11 mouse cellular contexts compared by ENCODE assay signal in genomic region chr2:168440918-168441328, GRCm38 (mm10).
DNase-seq lines count a peak whose midpoint lies in the region; ATAC-seq lines count a peak whose summit lies in the region.
"Had no signal": no experiment of that assay in that cellular context is flagged by ENCODE, and none has a peak within 500 bp of the region (broad histone marks: within the 10 kb centered on the region; RNA-seq: fewer than 3 reads in every experiment).

No protein-coding gene starts in this region.

- H3K27me3 ChIP-seq in embryonic facial prominence, embryonic 10.5 days (replicated peaks; ENCODE audit: low read depth, poor library complexity, severe bottlenecking), result peaks cover 7% of the 10 kb centered on the region

- peaks cover 25% of the 10 kb centered on the region for H3K4me1 ChIP-seq in embryonic facial prominence, embryonic 10.5 days

- WGBS in embryonic facial prominence, embryonic 10.5 days, result 93% methylated on average over 17 of the region's 17 CpGs

- peak; percentile 75 for ATAC-seq in cerebellum, adult (ENCODE audit: insufficient number of reproducible peaks, low FRiP score, low TSS enrichment)

- H3K36me3 ChIP-seq in embryonic facial prominence, embryonic 10.5 days (replicated peaks), result no peaks in the 10 kb centered on the region
- H3K36me3 ChIP-seq: limb, embryonic 13.5 days; neural tube, embryonic 13.5 days had no signal

- no peak overlapping the region for H3K27ac ChIP-seq in embryonic facial prominence, embryonic 10.5 days (replicated peaks)
- H3K27ac ChIP-seq: limb, embryonic 13.5 days; macrophage; neural tube, embryonic 13.5 days had no signal

- no peak overlapping the region for H3K4me3 ChIP-seq in embryonic facial prominence, embryonic 10.5 days
- H3K4me3 ChIP-seq: limb, embryonic 13.5 days; neural tube, embryonic 13.5 days had no signal

- peak; percentile 93 for DNase-seq in brain, adult 2 months (ENCODE audit: low read depth, low spot score)
- DNase-seq in frontal cortex, postnatal 14 days (ENCODE audit: low spot score in 2 of 2), result peak; percentile 78 to 81
- DNase-seq in left cerebral cortex, adult 9 months (ENCODE audit: low spot score in 2 of 2), result peak; percentile 77 to 93
- DNase-seq in adrenal gland, postnatal 25 days, result no peak
- DNase-seq in gastrocnemius, postnatal 4 days (ENCODE audit: low spot score in 2 of 2), result no peak
- DNase-seq in embryonic facial prominence, embryonic 10.5 days (ENCODE audit: low spot score), result no peak
- DNase-seq: heart, postnatal 14 days had no signal

- H3K9me3 ChIP-seq in embryonic facial prominence, embryonic 10.5 days, result 0 out of 2 replicates have a peak, but pooled peaks cover 6% of the 10 kb centered on the region

Comparison
In these comparisons a context has a peak if more than half of its experiments do, and no peak if none do; other contexts are left out.
1. DNase-seq: peak in brain, adult 2 months (single experiment), frontal cortex, postnatal 14 days (2 of 2) and left cerebral cortex, adult 9 months (2 of 2); none in adrenal gland, postnatal 25 days (single experiment), gastrocnemius, postnatal 4 days (0 of 2) and embryonic facial prominence, embryonic 10.5 days (single experiment).